Comparison of ENCODE assay signal across 8 mouse cellular contexts in the genomic region with DNA sequence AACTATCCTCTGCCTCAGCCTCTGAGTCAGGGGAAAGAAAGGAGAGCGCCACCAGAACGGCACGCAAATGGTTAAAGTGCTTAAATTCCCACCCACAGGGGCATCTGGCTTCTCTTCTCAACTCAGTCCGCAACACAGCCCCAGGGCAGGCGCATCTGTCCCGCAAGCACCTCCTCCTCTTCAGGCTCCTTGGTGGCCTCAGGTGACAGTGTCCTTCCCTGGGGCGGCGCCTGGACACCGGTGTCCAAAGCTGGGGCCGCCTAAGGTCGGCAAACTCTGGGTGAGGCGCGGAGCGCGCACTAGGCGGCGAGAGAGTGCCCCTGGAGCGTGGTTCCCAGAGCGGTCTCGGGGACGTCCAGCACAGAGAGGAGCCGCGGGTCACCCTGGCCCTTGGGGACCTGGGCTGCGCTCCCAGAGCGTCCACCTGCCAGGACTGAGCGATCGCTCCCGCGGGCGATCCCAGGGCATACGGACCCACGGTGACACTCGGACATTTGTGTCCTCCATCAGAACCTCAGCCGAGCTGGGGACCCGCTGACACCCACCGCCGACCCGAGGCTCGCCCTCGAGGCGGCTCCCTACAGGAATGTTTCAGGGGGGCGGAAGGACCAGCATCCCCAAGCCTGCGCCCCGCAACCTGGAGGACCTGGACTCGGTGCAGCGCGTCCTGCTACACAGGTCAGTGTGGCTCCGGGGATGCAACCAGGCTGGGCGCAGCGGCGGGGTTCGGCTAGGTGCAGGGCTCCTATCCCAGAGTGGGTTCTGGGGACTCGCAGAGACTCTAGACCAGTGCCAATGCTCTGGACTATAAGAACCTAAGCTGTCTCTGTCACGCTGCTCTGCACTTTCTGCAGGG. TPM values are rescaled to one million over a fixed set of nuclear protein-coding genes. Genes with fewer than 3 reads are reported as not detected.
A peak's percentile ranks its signal among the peaks of the same experiment; 100 is the strongest.
DNase-seq lines count a peak whose midpoint lies in the region; ATAC-seq and TF ChIP-seq lines count a peak whose summit lies in the region.

Gene Intu (plus strand): TSS at position 1 of the 856 bp plus-strand sequence.

- intact Hi-C loops in heart, postnatal 14 days (cut with DNase I): no loop called here

- H3K4me1 ChIP-seq in E14TG2a.4 (replicated peaks; ENCODE audit: low read depth, low read length): peaks cover 14% of the 10 kb centered on the region
- peaks cover 31% of the 10 kb centered on the region for H3K4me1 ChIP-seq in forebrain, embryonic 13.5 days
- peaks cover 7% of the 10 kb centered on the region; the same call in 1 of the 2 replicates for H3K4me1 ChIP-seq in lung, postnatal 0 days (ENCODE audit: insufficient read depth, low read depth, low read length)
- H3K4me1 ChIP-seq in olfactory bulb, adult 2 months (ENCODE audit: control insufficient read depth, insufficient read depth, low read length): peaks cover 9% of the 10 kb centered on the region

- no peak within 1 kb of the TSS; the same call in 1 of the 2 replicates for H3K27ac ChIP-seq in forebrain, embryonic 13.5 days
- no peak within 1 kb of the TSS for H3K27ac ChIP-seq in lung, postnatal 0 days (ENCODE audit: low read length)
- H3K27ac ChIP-seq in olfactory bulb, adult 2 months (ENCODE audit: insufficient read depth, low read depth, low read length): no peak within 1 kb of the TSS

- DNase-seq in adrenal gland, adult 2 months: peak; percentile 65
- peak; percentile 73 to 79 for DNase-seq in heart, postnatal 14 days
- peak; percentile 24 to 68 for DNase-seq in kidney, postnatal 36 days
- DNase-seq in lung, postnatal 0 days (ENCODE audit: low spot score): peak; percentile 75
- DNase-seq in T-cell, adult 2 months (ENCODE audit: low spot score): no peak

- TF ChIP-seq EP300 in lung, postnatal 0 days (IDR thresholded peaks at IDR 0.05): no peak

- H3K4me2 ChIP-seq in forebrain, embryonic 13.5 days: peak within 1 kb of the TSS; percentile 97
- H3K4me2 ChIP-seq in lung, postnatal 0 days (replicated peaks; ENCODE audit: low read depth, low read length): peak within 1 kb of the TSS; percentile 94

- peak within 1 kb of the TSS; percentile 72 for H3K9ac ChIP-seq in forebrain, embryonic 13.5 days
- 0 out of 2 replicates have a peak within 1 kb of the TSS, but pooled peaks have one; percentile 1 for H3K9ac ChIP-seq in lung, postnatal 0 days (replicated peaks; ENCODE audit: low read depth)

- no peak for TF ChIP-seq CTCF in E14TG2a.4 (conservative IDR thresholded peaks at IDR 0.05; ENCODE audit: low read length)
- peak; percentile 72 for TF ChIP-seq CTCF in lung, postnatal 0 days (IDR thresholded peaks at IDR 0.05)
- TF ChIP-seq CTCF in olfactory bulb, adult 2 months (IDR thresholded peaks at IDR 0.05; ENCODE audit: insufficient read depth, low read depth, low read length): 0 out of 2 replicates have a peak, but pooled peaks have one; percentile 26

- no peaks in the 10 kb centered on the region for H3K9me3 ChIP-seq in E14TG2a.4 (ENCODE audit: low read length)
- H3K9me3 ChIP-seq in forebrain, embryonic 13.5 days (replicated peaks): 0 out of 2 replicates have a peak, but pooled peaks cover 4% of the 10 kb centered on the region
- H3K9me3 ChIP-seq in lung, postnatal 0 days (ENCODE audit: low read length): no peaks in the 10 kb centered on the region

- peak; percentile 86 for ATAC-seq in forebrain, embryonic 13.5 days
- peak; percentile 87 for ATAC-seq in lung, postnatal 0 days

- WGBS in forebrain, embryonic 13.5 days: under 1% methylated on average over 54 of the region's 54 CpGs
- WGBS in lung, postnatal 0 days: 2% methylated on average over 53 of the region's 54 CpGs
- WGBS in olfactory bulb, adult 2 months: under 1% methylated on average over 54 of the region's 54 CpGs

- peak within 1 kb of the TSS; percentile 85 for H3K4me3 ChIP-seq in E14TG2a.4 (replicated peaks; ENCODE audit: low read length)
- H3K4me3 ChIP-seq in forebrain, embryonic 13.5 days: peak within 1 kb of the TSS; percentile 59
- peak within 1 kb of the TSS; percentile 45 for H3K4me3 ChIP-seq in lung, postnatal 0 days (ENCODE audit: low read depth, low read length)
- H3K4me3 ChIP-seq in olfactory bulb, adult 2 months (ENCODE audit: insufficient read depth, low read depth, low read length): peak within 1 kb of the TSS; percentile 45

- no peaks in the 10 kb centered on the region for H3K36me3 ChIP-seq in E14TG2a.4 (ENCODE audit: insufficient read depth, low read length)
- no peaks in the 10 kb centered on the region for H3K36me3 ChIP-seq in forebrain, embryonic 13.5 days (ENCODE audit: poor library complexity, severe bottlenecking)
- H3K36me3 ChIP-seq in lung, postnatal 0 days (ENCODE audit: insufficient read depth, low read length): no peaks in the 10 kb centered on the region

- TF ChIP-seq POLR2A in olfactory bulb, adult 2 months (IDR thresholded peaks at IDR 0.05; ENCODE audit: insufficient read depth, low read depth, low read length): no peak; the same call in 1 of the 2 replicates

- peaks cover 68% of the 10 kb centered on the region for H3K27me3 ChIP-seq in E14TG2a.4 (ENCODE audit: insufficient read depth, low read length)
- 0 out of 2 replicates have a peak, but pooled peaks cover 5% of the 10 kb centered on the region for H3K27me3 ChIP-seq in forebrain, embryonic 13.5 days
- 0 out of 2 replicates have a peak, but pooled peaks cover 3% of the 10 kb centered on the region for H3K27me3 ChIP-seq in lung, postnatal 0 days (replicated peaks; ENCODE audit: insufficient read depth, low read length)

RNA-seq across cellular contexts. Expression of gene Intu, which starts in this region (rescaled TPM):
- 1 to 10 TPM; 1.8 to 4.0 TPM for total RNA-seq in adrenal gland, adult 2 months (2021)
- polyA plus RNA-seq in adrenal gland, adult 2 months (2012; rRNA removed): 1.1 TPM in 2 replicates
- 4.2 and 5.4 TPM in 2 replicates for polyA plus RNA-seq in forebrain, embryonic 13.5 days (2015; fragmentation: Nextera tagmentation; extraction: Ambion mirVana)
- total RNA-seq in heart, postnatal 14 days (2021): 10 to 100 TPM; 11.9 to 12.4 TPM
- 1.1 and 1.8 TPM in 2 replicates for polyA plus RNA-seq in lung, postnatal 0 days (2015; fragmentation: Nextera tagmentation; extraction: Ambion mirVana)
- polyA plus RNA-seq in olfactory bulb, adult 2 months (2012; ENCODE audit: insufficient read depth, insufficient read length, low replicate concordance, missing spikeins): not detected in 2 replicates
